Mouse (Mus musculus) liver, adult 2 months (tissue): ENCODE results near the gene Ctla4. TPM values are rescaled to one million over a fixed set of nuclear protein-coding genes. Genes with fewer than 3 reads are reported as not detected.
A peak's percentile ranks its signal among the peaks of the same experiment; 100 is the strongest.

Experiments
- DNase-seq: peaks from one replicate; pipeline ENCODE4 v3.0.0-alpha.2; 2011; ENCODE audit warnings: low read depth, low spot score; ENCODE audit errors: extremely low read depth
- H3K27ac ChIP-seq: fragments of 200-500 bp; replicated peaks from 2 replicates; pipeline ENCODE4 v1.5.1; 2012; ENCODE audit warnings: low read depth, mild to moderate bottlenecking, control low read depth, inconsistent platforms, low read length; ENCODE audit not compliant: insufficient read depth
- H3K27me3 ChIP-seq: fragments of 200-500 bp; 2 replicates; pipeline ENCODE4 v1.6.1; 2012; ENCODE audit warnings: mild to moderate bottlenecking, moderate library complexity, low read length, inconsistent platforms; ENCODE audit not compliant: control insufficient read depth, insufficient read depth
- H3K36me3 ChIP-seq: fragments of 200-500 bp; 2 replicates; pipeline ENCODE4 v1.6.1; 2012; ENCODE audit warnings: low read length, inconsistent platforms; ENCODE audit not compliant: control insufficient read depth, insufficient read depth
- H3K4me1 ChIP-seq: fragments of 200-500 bp; 2 replicates; pipeline ENCODE4 v1.6.1; 2011; ENCODE audit warnings: low read length; ENCODE audit not compliant: control insufficient read depth, insufficient read depth
- H3K4me3 ChIP-seq: fragments of 200-500 bp; 2 replicates; pipeline ENCODE4 v1.5.1; 2011; ENCODE audit warnings: low read depth, mild to moderate bottlenecking, control low read depth, low read length, moderate library complexity; ENCODE audit not compliant: insufficient read depth
- H3K79me2 ChIP-seq: fragments of 200-500 bp; 2 replicates; pipeline ENCODE4 v1.6.1; 2012; ENCODE audit warnings: inconsistent platforms, mild to moderate bottlenecking, low read length, moderate library complexity; ENCODE audit not compliant: control insufficient read depth, insufficient read depth
- H3K9ac ChIP-seq: fragments of 200-500 bp; 2 replicates; pipeline ENCODE4 v1.6.1; 2012; ENCODE audit warnings: low read depth, mild to moderate bottlenecking, control low read depth, inconsistent platforms, low read length
- CTCF ChIP-seq: fragments of 200-500 bp; IDR thresholded peaks from 2 replicates; pipeline ENCODE4 v1.5.1; 2011; ENCODE audit warnings: low read depth, low read length, control low read depth
- POLR2A ChIP-seq: fragments of 200-500 bp; IDR thresholded peaks from 2 replicates; pipeline ENCODE4 v1.6.1; 2011; ENCODE audit warnings: low read length, control low read depth; ENCODE audit not compliant: insufficient read depth; ENCODE audit errors: extremely low read depth
- WGBS: fragments of 180-500 bp; shearing (Covaris S2); methylation state at CpG from one replicate; pipeline ENCODE4 v1.1.7; 2018; 5-methylcytosine and 5-hydroxymethylcytosine counted together
- polyA plus RNA-seq: library from polyadenylated mRNA; depleted of rRNA; stranded (reverse); fragments of >200 nt; gene quantifications from 2 replicates; pipeline ENCODE4 v1.2.3, GENCODE M21; 2012
- total RNA-seq: library from RNA; depleted of rRNA; stranded (reverse); fragments of >200 nt; gene quantifications from 2 replicates; pipeline ENCODE4 v1.2.3, GENCODE M21; 2014

Ctla4 gene
- total and polyA plus RNA-seq, 2 experiments: not detected

DNA sequence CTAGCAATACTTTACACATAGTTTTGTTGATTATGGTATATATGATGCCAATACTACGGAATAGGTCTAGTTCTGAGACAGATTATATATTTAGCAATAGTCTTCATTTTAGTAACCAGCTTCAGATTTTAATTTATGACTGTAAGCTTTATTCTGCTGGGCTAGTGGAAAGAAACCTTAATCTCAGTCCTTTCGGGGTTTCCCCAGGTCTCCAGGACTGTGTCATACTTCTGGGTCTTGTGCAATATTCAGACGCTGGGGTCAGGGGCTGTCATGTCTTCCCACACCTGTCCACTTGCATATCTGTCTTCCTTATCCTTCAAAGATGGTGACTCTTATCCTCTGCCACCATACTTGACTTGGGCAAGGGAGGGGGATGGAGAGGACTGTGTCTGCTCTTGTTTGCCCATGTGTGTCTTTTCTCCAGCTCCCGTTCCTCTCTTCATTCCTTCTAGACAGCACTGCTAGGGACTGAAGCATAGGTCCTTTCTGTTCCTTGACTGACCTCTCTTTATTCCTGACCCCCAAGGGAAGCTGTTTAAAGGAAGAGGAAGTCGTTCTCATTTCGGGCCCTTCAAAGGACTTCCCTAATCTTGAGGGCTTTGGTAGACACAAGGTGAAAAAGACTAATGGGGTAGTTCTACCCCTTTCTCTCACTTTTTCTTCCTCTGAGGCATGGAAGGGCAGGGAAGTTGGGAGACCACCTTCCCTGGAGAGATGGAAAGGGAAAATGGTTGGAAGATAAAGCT lies 50.3 kb downstream of the Ctla4 start:
- Histone ChIP-seq H3K79me2 (no peaks in the 10 kb centered on the region), H3K27me3 (no peaks in the 10 kb centered on the region), H3K4me1 (no peaks in the 10 kb centered on the region), H3K9ac (no peak overlapping the region), H3K36me3 (no peaks in the 10 kb centered on the region), H3K4me3 (no peak overlapping the region), H3K27ac (no peak overlapping the region)
- WGBS: 73% methylated on average over 6 of the region's 6 CpGs
- no peak for TF ChIP-seq CTCF
- no peak for TF ChIP-seq POLR2A
- DNase-seq: no peak

DNA sequence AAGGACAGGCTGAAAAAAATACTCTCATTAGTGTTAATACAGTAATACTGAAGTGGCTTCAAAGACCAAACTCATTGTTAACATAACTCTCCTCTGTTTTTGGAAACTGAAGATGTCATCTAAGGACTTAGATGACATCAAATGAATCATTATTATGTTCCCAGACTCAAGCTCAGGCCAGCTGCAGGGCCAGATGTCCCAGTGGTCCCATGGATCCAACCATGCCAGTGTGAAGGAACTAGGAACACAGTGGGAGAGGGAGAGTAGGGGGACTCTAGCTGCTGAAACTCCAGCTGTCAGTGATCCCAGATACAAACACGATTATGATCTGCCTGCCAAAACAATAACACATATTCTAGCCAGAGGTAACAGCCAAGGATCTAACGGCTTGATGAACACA lies 51.5 kb downstream of the Ctla4 start:
- Histone ChIP-seq H3K9ac (no peak overlapping the region), H3K27me3 (no peaks in the 10 kb centered on the region), H3K4me3 (no peak overlapping the region), H3K4me1 (no peaks in the 10 kb centered on the region), H3K27ac (no peak overlapping the region), H3K79me2 (no peaks in the 10 kb centered on the region), H3K36me3 (no peaks in the 10 kb centered on the region)
- no peak for DNase-seq
- TF ChIP-seq CTCF (no peak), POLR2A (no peak)
- WGBS: 86% methylated on average over 2 of the region's 2 CpGs

DNA sequence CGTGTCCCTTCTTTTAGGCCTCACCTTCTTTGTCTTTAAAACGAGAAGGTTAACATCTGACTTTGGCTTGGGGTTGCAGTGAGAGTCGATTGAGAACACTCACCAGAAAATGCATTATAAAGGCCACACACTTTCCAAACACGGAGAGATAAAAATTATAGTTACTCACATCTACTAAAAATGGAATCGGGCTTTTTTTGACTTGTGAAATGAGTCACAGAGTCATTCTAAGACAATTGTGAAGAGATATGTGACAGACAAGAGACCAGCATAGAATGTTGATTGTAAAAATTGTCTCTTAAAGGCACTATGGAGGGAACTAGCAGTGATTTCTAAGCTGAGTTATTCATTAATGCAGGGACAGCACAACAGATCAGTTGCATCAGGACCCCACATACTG lies 52.2 kb downstream of the Ctla4 start:
- no peak overlapping the region for H3K4me3 ChIP-seq
- 86% methylated on average over 5 of the region's 5 CpGs for WGBS
- H3K27ac ChIP-seq: no peak overlapping the region
- no peak for DNase-seq
- no peaks in the 10 kb centered on the region for H3K4me1 ChIP-seq
- no peak for TF ChIP-seq CTCF
- no peak for TF ChIP-seq POLR2A
- no peaks in the 10 kb centered on the region for H3K79me2 ChIP-seq
- H3K9ac ChIP-seq: no peak overlapping the region
- no peaks in the 10 kb centered on the region for H3K36me3 ChIP-seq
- H3K27me3 ChIP-seq: no peaks in the 10 kb centered on the region

DNA sequence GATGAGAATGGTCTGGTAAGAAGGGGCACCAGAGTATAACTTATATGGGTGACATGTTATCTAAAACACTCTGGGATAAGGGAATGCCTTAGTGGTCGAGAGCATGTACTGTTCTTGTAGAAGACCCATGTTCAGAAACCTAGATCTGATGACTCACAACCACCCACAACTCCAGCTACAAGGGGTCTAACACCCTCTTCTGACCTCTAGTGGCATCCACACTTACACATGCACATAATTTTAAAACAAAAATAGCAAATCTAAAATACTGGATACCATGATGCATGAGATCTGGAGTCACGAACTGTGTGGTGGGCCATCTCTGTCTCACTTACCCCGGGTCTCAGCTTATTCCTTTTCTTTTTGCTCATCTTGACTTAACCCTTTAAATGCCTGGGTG lies 53.2 kb downstream of the Ctla4 start:
- H3K27ac ChIP-seq: no peak overlapping the region; the same call in 1 of the 2 replicates

DNA sequence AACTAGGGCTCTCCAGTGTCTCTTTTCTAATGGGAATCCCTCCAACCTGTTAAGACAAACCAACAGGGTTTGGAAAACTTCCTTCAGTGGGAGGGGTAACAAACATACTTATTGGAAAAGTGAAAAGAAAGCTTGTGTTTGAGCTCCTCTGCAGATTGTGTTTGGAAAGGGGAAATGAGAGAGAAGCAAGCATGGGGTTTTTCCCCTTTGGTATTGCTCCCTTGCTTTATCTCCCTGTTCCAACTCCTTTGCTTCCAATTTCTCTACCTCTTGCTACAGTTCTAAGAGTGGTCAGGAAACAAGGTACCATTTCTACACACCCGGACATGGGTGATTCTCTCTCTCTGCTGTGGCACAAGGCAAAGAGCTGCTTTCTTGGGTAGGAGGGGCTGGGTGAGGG lies 53.8 kb downstream of the Ctla4 start:
- TF ChIP-seq POLR2A (no peak), CTCF (no peak)
- no peaks in the 10 kb centered on the region for H3K36me3 ChIP-seq
- no peak overlapping the region for H3K4me3 ChIP-seq
- no peaks in the 10 kb centered on the region for H3K27me3 ChIP-seq
- no peaks in the 10 kb centered on the region for H3K4me1 ChIP-seq
- H3K9ac ChIP-seq: no peak overlapping the region
- H3K27ac ChIP-seq: no peak overlapping the region
- no peak for DNase-seq
- no peaks in the 10 kb centered on the region for H3K79me2 ChIP-seq
- WGBS: 82% methylated on average over 1 of the region's 1 CpGs

More for the DNA sequence above, 53.2 kb downstream of the Ctla4 start:
- Histone ChIP-seq H3K79me2 (no peaks in the 10 kb centered on the region), H3K4me3 (no peak overlapping the region), H3K4me1 (no peaks in the 10 kb centered on the region), H3K27me3 (no peaks in the 10 kb centered on the region), H3K9ac (no peak overlapping the region), H3K36me3 (no peaks in the 10 kb centered on the region)
- no peak for DNase-seq
- WGBS: 77% methylated on average over 3 of the region's 3 CpGs
- TF ChIP-seq CTCF: no peak
- TF ChIP-seq POLR2A: no peak

DNA sequence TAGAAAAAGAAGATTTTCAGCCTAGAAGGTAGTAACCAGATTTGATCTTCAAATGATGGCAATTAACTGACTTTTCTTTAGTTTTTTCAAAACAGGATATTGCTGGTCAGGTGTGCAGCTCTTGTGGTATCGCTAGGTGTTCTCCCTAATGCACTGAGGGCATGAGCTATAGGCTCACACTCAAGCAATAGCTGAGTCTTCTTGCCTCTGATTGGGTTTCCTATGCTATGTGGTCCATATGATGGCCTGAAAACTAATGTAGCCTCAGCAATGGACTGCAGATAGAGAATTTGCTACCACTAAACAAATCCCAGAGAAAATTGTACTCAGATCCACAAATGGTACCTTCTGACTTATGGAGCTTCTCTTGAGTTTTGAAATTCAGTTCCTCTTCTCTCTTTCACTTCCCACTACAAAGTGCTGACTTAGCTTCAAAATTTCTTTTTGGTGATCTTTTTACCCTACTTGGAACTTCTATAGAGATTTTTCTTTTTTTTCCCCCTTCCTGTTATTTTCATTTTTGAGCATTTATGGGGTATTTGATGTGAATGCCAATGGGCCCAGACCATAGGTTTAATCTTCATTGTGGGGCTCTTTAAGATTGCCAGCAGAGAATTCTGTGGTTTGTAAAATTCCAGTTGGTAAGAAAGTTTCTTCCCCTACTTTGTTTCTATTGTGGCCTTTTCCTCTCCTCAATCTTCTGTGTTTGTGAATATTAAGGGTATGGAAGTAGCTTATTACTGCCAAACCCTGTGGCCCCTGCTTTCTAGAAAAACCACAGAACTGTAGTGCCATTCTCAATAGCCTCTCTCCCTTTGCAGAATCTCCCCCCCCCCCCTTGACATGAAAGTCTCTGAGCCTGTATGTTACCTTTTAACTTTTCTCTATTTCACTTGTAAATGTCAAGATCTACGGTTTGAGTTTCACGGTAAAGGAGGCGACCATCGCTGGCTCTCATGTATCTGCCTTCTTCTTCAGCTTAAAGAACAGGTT lies 54.6 kb downstream of the Ctla4 start:
- WGBS: 91% methylated on average over 5 of the region's 5 CpGs
- Histone ChIP-seq H3K27ac (no peak overlapping the region), H3K4me1 (no peaks in the 10 kb centered on the region), H3K27me3 (no peaks in the 10 kb centered on the region), H3K4me3 (no peak overlapping the region), H3K79me2 (no peaks in the 10 kb centered on the region), H3K9ac (no peak overlapping the region), H3K36me3 (no peaks in the 10 kb centered on the region)
- TF ChIP-seq CTCF (no peak), POLR2A (no peak)
- DNase-seq: peak; percentile 24
